Mouse (Mus musculus): ENCODE measurements around the gene Lrrc52. TPM values are rescaled to one million over a fixed set of nuclear protein-coding genes. Genes with fewer than 3 reads are reported as not detected.

Lrrc52 gene
- total RNA-seq, 2 experiments from 2014 or later: 0.69 to 3.2 TPM

DNA sequence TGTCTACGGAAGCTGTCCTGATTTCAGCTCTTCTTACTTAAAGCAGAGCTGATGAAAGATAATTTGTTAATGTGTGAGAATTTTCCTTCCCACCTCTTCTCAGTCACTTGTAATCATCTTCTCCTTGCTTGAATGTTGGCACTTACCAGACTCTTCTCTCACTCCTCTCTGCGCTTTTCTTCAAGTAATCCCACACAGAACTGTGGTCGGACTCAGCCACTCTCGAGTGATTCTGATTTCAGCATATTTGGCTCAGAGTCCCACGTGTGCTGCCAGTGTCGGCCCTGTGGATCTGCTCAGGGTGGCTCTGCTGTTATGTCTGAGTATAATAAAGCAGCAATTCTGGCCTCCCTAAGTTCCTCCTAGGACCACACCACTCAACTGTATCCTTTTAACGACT, 29.5 kb downstream of the Lrrc52 start:
- intact Hi-C loops (cut with DNase I): no loop called here
- no peak for DNase-seq

DNA sequence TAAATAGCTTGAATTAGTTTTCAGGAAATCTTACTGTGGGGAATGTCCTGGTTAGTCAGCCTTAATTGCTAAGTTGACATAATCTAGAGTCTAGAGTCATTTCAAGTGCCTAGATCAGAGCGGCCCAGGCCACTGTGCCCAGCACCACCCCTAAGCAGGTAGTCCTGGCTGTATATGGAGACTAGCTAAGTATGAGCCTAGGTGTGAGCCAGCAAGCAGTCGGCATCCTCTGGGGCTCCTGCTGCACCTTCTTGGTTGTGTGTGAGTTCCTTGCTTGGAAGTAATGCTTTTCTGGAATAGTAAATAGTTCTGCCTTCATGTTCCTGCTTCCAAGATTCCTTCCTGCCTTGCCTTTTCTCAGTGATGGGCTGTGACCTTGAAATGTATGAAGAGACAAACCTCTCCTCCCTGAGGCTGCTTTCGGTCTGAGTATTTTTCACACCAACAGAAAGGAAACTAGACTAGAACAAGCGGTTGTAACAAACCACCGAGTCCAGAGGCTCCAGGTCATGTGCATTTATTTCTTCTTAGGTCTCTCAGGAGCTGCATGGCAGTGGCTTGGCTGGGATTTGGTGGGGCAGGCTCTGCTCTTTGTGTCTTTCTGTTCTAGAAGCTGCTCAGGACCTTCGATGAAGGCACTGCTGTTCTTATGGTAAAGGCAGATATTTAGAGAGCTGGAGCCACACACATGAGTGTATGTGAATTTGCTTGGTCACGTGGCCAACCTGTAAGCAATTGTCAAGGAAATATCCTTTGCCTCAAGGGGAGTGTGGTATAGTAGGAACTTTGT, 30.2 kb downstream of the Lrrc52 start:
- intact Hi-C loops (cut with DNase I): no loop called here
- DNase-seq: no peak

DNA sequence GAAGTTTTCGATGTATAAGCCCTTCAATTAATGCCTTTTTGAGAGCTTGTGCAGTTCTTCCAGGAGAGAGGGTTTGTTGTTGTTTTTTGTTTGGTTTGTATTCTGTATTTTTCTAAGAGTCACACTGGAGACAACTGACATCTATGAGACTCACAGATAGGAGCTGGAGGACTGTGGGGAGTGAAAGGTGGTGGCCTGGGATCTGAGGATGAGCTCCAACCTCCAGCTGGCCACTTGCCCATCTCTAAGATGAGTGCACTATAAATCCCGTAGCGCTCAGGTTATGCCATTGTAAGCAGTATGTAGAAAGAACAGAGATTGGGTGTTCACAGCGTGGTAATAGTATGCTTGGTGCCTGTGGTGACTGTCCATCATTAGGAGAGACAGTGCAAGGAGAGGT, 31.6 kb downstream of the Lrrc52 start:
- intact Hi-C loops (cut with DNase I): no loop called here
- no peak for DNase-seq

DNA sequence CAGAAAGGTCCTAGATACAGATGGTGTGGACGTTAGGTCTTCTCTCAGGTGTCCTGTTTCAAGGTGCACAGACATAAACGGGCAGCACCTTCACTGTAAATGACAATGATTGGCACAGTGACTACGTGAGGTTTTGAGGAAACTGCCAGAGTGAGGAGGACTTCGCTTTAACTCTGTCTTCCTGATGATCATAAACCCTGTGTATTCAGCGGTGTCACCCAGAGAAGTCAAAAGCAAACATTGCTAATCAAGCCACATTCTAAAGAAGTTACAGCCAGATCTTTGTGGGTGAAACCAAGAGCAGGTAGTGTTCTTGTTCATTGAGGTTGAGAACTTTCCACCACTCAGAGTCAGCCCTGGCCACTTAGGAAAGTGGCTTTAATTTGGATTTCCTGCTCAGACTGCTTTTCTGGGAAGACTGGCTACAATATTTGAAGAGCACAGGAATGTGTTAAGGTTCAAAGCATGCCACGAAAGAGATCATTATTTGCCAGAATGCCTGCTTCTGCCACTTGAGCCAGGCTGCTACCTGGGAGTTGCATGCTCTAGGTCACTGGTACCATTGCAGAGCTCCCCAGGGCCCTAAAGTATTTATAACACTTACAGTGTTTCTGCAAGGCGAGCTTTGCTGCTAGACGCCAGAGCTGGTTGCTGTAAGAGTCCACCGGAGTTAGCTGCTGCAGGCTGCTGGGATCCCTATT, 35.5 kb downstream of the Lrrc52 start:
- no peak for DNase-seq
- intact Hi-C loops (cut with DNase I): no loop called here

DNA sequence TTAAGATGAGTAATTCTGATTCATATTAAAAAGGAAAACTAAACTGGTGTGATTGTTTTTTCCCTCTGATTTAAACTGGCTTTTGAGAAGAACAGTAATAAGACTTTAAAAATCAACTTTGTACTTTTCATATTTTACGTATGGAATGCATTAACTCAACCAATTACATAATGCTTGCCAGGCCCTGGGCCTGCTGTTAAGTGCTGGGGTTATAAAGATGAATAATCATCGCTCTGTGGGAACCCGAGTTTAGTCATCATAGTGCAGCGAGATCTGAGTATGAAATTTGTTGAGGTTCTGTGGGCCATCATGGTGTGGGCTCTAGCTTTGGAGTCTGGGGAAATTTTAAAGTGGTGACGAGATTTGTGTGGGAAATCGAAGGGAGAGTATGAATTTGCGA, 39.9 kb downstream of the Lrrc52 start:
- DNase-seq: no peak
- intact Hi-C loops (cut with DNase I): no loop called here

DNA sequence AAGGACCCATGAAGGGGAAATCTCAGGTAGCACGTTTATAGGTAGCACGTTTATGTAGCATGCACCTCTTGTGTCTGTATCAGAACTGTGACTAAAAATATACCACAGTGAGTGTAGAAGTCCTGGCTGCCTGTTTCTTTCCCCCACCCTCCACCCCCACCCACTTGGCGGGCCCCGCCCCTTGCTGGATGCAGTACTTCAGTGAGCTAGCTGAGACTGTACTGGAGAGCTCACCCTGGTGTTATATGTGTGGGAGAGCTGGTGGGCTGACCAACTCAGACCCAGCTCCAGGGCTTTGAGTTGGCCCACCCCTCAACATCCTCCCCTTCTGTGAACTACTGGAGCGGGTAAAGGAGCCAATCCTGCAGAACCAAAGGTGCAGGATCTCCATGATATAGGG, 41.0 kb downstream of the Lrrc52 start:
- intact Hi-C loops (cut with DNase I): no loop called here
- DNase-seq: peak; percentile 36

DNA sequence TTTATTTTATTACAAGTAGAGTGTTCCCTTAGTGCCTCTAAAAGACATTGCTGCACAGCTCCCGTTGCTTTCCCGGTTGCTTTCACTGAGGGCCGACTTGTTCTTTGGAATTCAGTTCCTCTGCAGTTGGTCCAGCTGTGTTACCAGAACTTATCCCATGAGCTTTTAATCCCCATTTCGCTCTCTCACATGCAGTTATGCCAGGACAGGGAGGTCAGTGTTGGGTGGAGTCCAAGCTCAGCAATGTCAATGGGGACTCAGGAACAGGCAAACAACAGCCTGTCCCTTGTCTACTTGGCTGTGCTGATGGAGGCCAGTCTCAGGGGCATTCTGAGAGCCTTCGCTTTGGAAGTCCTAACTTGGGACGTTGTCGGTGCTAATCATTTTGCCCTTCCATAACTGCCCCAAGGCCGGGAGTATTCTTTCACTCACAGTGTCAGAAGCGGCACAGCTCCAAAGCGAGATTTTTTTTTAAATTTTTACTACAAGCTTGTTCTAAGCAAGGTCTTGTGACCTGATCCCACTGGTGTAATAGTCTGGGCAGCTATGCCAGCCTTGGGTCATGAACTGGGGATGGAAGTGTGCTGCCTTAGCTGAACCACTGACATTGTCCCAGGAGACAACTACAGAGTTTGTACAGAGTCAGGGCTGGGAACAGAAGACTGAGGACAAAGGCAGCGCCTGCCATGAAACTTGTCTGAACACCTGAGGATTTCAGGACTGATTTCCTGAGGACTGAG, 43.9 kb downstream of the Lrrc52 start:
- intact Hi-C loops (cut with DNase I): no loop called here
- peak; percentile 75 to 76 for DNase-seq

DNA sequence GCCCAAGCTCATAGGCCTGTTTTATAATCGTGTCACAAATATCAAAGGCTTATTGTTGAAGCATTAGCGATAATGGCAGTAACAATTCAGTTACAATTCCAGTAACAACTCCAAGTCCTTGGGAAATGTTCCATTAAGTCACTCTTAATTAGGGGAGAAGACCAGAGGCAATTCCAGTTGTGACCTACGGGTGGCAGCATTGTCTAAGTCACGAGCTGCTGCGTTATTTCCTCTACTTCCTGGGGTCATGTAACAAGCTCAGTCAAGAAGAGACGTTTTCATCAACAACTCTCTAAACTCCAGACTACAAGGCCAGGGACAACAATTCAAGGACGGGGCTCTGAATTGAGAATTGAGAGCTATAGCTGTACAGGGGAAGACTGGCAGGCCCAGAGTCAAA, 51.7 kb downstream of the Lrrc52 start:
- intact Hi-C loops (cut with DNase I): loop anchor here (1.0 to 10.0 kb wide), 3 partner anchors 222 to 500 kb away; no protein-coding TSS in a partner anchor
- peak; percentile 81 to 87 for DNase-seq

DNA sequence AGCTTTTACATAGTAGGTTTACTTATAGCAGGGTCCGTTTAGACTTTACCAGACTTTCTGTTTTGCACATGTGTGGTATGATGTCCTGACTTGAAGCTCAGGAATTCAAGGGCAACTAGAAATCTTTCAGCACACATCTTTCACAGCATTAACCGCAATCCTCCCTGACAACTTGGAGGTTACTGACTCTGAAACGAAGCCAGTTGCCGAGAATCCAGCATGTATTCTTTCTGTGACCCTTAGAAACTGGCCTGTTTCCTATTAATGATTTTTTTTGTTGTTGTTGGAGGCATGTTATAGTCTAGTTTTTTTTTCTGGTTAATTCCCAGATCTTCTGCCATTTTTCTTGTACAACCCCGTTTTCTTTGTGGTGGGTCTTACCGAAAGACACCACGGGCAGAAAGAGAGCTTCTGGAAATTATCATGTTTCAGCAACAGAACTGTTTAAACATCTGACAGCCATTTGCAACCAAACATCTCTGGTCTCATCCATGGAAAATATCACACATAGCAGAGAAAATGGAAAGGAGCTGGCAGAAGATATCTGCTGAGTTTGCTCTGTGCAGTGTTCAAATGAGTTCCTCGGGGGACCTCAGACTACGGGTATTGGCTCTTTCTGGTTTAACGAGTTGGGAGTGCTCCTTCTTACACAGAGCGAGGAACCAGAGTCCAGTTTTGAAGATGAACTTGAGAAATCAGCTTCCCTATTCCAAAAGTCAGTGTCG, 54.4 kb downstream of the Lrrc52 start:
- intact Hi-C loops (cut with DNase I): loop anchor here (10.0 kb wide), 1 partner anchor 503 kb away; no protein-coding TSS in a partner anchor
- no peak for DNase-seq

DNA sequence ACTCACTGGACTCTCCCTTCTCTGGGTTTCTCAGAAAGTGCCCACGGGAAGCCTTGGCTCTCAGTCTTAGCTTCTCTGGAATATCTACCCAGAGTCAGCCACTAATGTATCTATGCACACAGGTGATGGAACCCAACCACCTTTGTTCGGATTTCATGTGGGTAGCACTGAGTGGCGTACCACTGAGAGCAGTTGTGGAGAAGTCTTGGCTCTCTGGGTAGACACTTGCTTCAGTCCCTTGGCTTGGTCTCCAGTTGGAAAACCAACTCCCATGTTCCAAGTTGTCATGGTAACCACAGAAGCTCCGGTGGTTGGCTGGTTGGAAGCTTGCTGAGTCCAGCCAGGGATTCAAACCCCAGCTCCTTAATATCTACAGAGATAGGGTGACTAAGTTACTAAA, 57.0 kb downstream of the Lrrc52 start:
- intact Hi-C loops (cut with DNase I): no loop called here
- no peak for DNase-seq

DNA sequence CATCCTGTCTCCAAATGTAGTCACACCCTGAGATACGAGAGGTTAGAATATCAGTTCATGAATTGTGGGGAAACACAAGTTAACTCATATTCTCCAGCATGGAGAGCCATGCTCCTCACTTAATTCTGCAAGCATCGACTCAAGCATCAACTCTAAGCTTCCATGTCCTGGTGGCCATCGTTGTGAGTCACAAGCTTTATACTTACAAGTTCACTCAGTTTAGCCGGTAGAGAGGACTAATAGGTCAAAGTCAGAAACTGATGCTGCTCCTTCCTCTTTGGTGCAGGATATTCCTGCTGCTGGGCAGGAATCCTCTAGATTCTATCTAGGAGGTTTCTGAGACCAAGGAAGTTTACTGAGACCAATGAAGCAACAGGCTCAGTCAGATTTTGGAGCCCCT, 61.3 kb downstream of the Lrrc52 start:
- DNase-seq: no peak
- intact Hi-C loops (cut with DNase I): no loop called here

Other genes starting within 250 kb of the Lrrc52 start
- 10 to 100 TPM; 55.1 to 56.9 TPM for gene Uck2, start 181.5 kb downstream of the Lrrc52 start, total RNA-seq (2021)
- gene Tmco1, start 158.4 kb downstream of the Lrrc52 start, total RNA-seq (2021): 10 to 100 TPM; 84.6 to 94.3 TPM
- 10 to 100 TPM; 29.1 to 34.2 TPM for gene Aldh9a1, start 116.8 kb downstream of the Lrrc52 start, total RNA-seq (2021)
- gene Mgst3, start 72.9 kb downstream of the Lrrc52 start, total RNA-seq (2021): 100 to 1,000 TPM; 191 to 207 TPM
- gene Rxrg, start 131.6 kb upstream of the Lrrc52 start, total RNA-seq (2021): 10 to 100 TPM; 25.8 to 28.4 TPM
- not detected for gene Lmx1a, start 222.5 kb upstream of the Lrrc52 start, total RNA-seq (2021)

Data from heart, postnatal 10 days (tissue).